Mouse (Mus musculus): ENCODE measurements around the gene Thrb.

Gene Thrb

GRCm38 (mm10) chr14:17784207-17784806 is 124.2 kb downstream of the Thrb start:
- DNase-seq (ENCODE audit: low read depth) = no peak

GRCm38 (mm10) chr14:17785370-17785769 is 125.3 kb downstream of the Thrb start:
- no peak for DNase-seq (ENCODE audit: low read depth)

- no peak for DNase-seq (ENCODE audit: low read depth)
Observed at GRCm38 (mm10) chr14:17786249-17786648, 126.2 kb downstream of the Thrb start.

- no peak for DNase-seq (ENCODE audit: low read depth)
Observed at GRCm38 (mm10) chr14:17803934-17804602, 144.0 kb downstream of the Thrb start.

- DNase-seq (ENCODE audit: low read depth) = no peak
Observed at GRCm38 (mm10) chr14:17811051-17811450, 151.0 kb downstream of the Thrb start.

GRCm38 (mm10) chr14:17812414-17812813 is 152.4 kb downstream of the Thrb start:
- DNase-seq (ENCODE audit: low read depth) = no peak

- DNase-seq (ENCODE audit: low read depth) = no peak
Observed at GRCm38 (mm10) chr14:17815103-17815502, 155.0 kb downstream of the Thrb start.

- no peak for DNase-seq (ENCODE audit: low read depth)
Observed at GRCm38 (mm10) chr14:17818086-17818485, 158.0 kb downstream of the Thrb start.

- DNase-seq (ENCODE audit: low read depth) = no peak
Observed at GRCm38 (mm10) chr14:17822754-17823153, 162.7 kb downstream of the Thrb start.

- DNase-seq (ENCODE audit: low read depth) = no peak
Observed at GRCm38 (mm10) chr14:17827401-17827800, 167.3 kb downstream of the Thrb start.

GRCm38 (mm10) chr14:17835738-17836137 is 175.7 kb downstream of the Thrb start:
- DNase-seq (ENCODE audit: low read depth) = no peak

- no peak for DNase-seq (ENCODE audit: low read depth)
Observed at GRCm38 (mm10) chr14:17836766-17837165, 176.7 kb downstream of the Thrb start.

- no peak for DNase-seq (ENCODE audit: low read depth)
Observed at GRCm38 (mm10) chr14:17845003-17845697, 185.1 kb downstream of the Thrb start.

- no peak for DNase-seq (ENCODE audit: low read depth)
Observed at GRCm38 (mm10) chr14:17845871-17846270, 185.8 kb downstream of the Thrb start.

- no peak for DNase-seq (ENCODE audit: low read depth)
Observed at GRCm38 (mm10) chr14:17846700-17847099, 186.6 kb downstream of the Thrb start.

- no peak for DNase-seq (ENCODE audit: low read depth)
Observed at GRCm38 (mm10) chr14:17847211-17847610, 187.2 kb downstream of the Thrb start.

GRCm38 (mm10) chr14:17850355-17850754 is 190.3 kb downstream of the Thrb start:
- no peak for DNase-seq (ENCODE audit: low read depth)

GRCm38 (mm10) chr14:17852236-17852635 is 192.2 kb downstream of the Thrb start:
- DNase-seq (ENCODE audit: low read depth) = no peak

GRCm38 (mm10) chr14:17859790-17860385 is 199.8 kb downstream of the Thrb start:
- no peak for DNase-seq (ENCODE audit: low read depth)

- DNase-seq (ENCODE audit: low read depth) = no peak
Observed at GRCm38 (mm10) chr14:17862651-17863050, 202.6 kb downstream of the Thrb start.

- DNase-seq (ENCODE audit: low read depth) = no peak
Observed at GRCm38 (mm10) chr14:17863701-17864320, 203.8 kb downstream of the Thrb start.

GRCm38 (mm10) chr14:17868326-17868725 is 208.3 kb downstream of the Thrb start:
- DNase-seq (ENCODE audit: low read depth) = no peak
